In the genomic region with DNA sequence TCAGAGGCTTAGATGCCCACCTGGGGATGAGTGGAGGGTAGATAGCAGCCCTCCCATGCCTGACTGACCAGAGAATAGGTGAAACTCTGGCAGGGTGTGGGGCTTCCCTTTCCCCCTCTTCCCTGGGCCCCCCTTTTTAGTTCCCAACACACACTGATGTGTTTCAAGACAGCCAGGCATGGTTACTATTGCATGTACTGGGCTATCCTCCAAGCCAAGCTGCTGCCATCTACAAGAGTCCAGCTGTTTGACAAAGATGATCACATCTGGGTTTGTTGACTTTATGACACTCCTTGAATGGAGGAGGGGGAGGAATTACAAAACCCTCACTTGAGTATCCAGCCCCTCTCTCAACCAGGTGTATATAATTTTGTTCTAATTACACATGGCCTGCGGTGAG, we compare ENCODE assay signal across 25 mouse cellular contexts. TPM values are rescaled to one million over a fixed set of nuclear protein-coding genes. Genes with fewer than 3 reads are reported as not detected.
DNase-seq lines count a peak whose midpoint lies in the region; ATAC-seq and TF ChIP-seq lines count a peak whose summit lies in the region.
"Had no signal": no experiment of that assay in that cellular context is flagged by ENCODE, and none has a peak within 500 bp of the region (broad histone marks: within the 10 kb centered on the region; RNA-seq: fewer than 3 reads in every experiment).

No protein-coding gene starts in this region.

- no peaks in the 10 kb centered on the region for H3K36me3 ChIP-seq in lung, embryonic 14.5 days (ENCODE audit: insufficient read depth)
- no peaks in the 10 kb centered on the region for H3K36me3 ChIP-seq in lung, embryonic 16.5 days (ENCODE audit: control insufficient read depth, insufficient read depth, low read length)
- H3K36me3 ChIP-seq: embryonic facial prominence, embryonic 10.5 days; embryonic facial prominence, embryonic 12.5 days; forebrain, embryonic 15.5 days; G1E had no signal

- ATAC-seq in lung, embryonic 14.5 days (ENCODE audit: insufficient read depth): peak; percentile 33; the same call in 1 of the 2 replicates
- peak; percentile 66 for ATAC-seq in lung, embryonic 16.5 days (ENCODE audit: low read depth)
- ATAC-seq: activated CD4-positive, CD25-positive, alpha-beta regulatory T cell, adult 4 months; CD4-positive, CD25-positive, alpha-beta regulatory T cell, adult 4 months; forebrain, embryonic 13.5 days; forebrain, embryonic 15.5 days; Patski had no signal

- H3K4me1 ChIP-seq in lung, embryonic 14.5 days (ENCODE audit: insufficient read depth): peaks cover 11% of the 10 kb centered on the region
- H3K4me1 ChIP-seq in lung, embryonic 16.5 days (replicated peaks; ENCODE audit: control insufficient read depth, insufficient read depth, low read length): peaks cover 17% of the 10 kb centered on the region

- no peak for TF ChIP-seq CTCF in lung, embryonic 14.5 days (IDR thresholded peaks at IDR 0.05; ENCODE audit: low read depth)

- no peaks in the 10 kb centered on the region for H3K27me3 ChIP-seq in lung, embryonic 14.5 days (ENCODE audit: insufficient read depth, low read length)
- no peaks in the 10 kb centered on the region for H3K27me3 ChIP-seq in lung, embryonic 16.5 days (ENCODE audit: control insufficient read depth, insufficient read depth, low read depth, low read length)
- H3K27me3 ChIP-seq: CH12.LX; embryonic facial prominence, embryonic 12.5 days; forebrain, embryonic 13.5 days; forebrain, embryonic 15.5 days; Patski had no signal

- H3K9me3 ChIP-seq in lung, embryonic 14.5 days (ENCODE audit: low read depth, low read length): no peaks in the 10 kb centered on the region
- H3K9me3 ChIP-seq in lung, embryonic 16.5 days (ENCODE audit: control insufficient read depth, low read length): no peaks in the 10 kb centered on the region
- H3K9me3 ChIP-seq: embryonic facial prominence, embryonic 10.5 days; embryonic facial prominence, embryonic 12.5 days; forebrain, embryonic 13.5 days; forebrain, embryonic 15.5 days; G1E had no signal

- no peak overlapping the region for H3K9ac ChIP-seq in lung, embryonic 14.5 days
- H3K9ac ChIP-seq in lung, embryonic 16.5 days (ENCODE audit: low read length): no peak overlapping the region
- H3K9ac ChIP-seq: embryonic facial prominence, embryonic 12.5 days; forebrain, embryonic 13.5 days; forebrain, embryonic 15.5 days had no signal

- peak; percentile 74 for DNase-seq in lung, embryonic 14.5 days
- DNase-seq in lung, postnatal 14 days: no peak
- DNase-seq in lung, postnatal 25 days (ENCODE audit: low spot score): no peak
- peak; percentile 58 for DNase-seq in lung, postnatal 10 days
- no peak for DNase-seq in cerebellum, postnatal 10 days
- no peak for DNase-seq in heart, adult 11 months
- DNase-seq: adrenal gland, adult 2 months; adrenal gland, postnatal 10 days; adrenal gland, postnatal 25 days; B cell, adult 2 months; cerebellum, adult 11 months; cerebellum, adult 18-20 months; cerebellum, adult 8-10 months; cerebellum, adult 9-11 months; cerebellum, postnatal 25 days had no signal

- no peak overlapping the region for H3K27ac ChIP-seq in lung, embryonic 14.5 days (ENCODE audit: low read depth)
- H3K27ac ChIP-seq in lung, embryonic 16.5 days (ENCODE audit: low read length): no peak overlapping the region
- H3K27ac ChIP-seq: embryonic facial prominence, embryonic 10.5 days; embryonic facial prominence, embryonic 12.5 days; forebrain, embryonic 13.5 days; forebrain, embryonic 15.5 days had no signal

- WGBS in lung, embryonic 14.5 days: 84% methylated on average over 1 of the region's 1 CpGs
- WGBS in lung, embryonic 16.5 days: 84% methylated on average over 1 of the region's 1 CpGs

- no peak overlapping the region for H3K4me3 ChIP-seq in lung, embryonic 14.5 days (ENCODE audit: low read depth, low read length)
- no peak overlapping the region for H3K4me3 ChIP-seq in lung, embryonic 16.5 days (ENCODE audit: low read length)
- H3K4me3 ChIP-seq: embryonic facial prominence, embryonic 10.5 days; embryonic facial prominence, embryonic 12.5 days; forebrain, embryonic 13.5 days; forebrain, embryonic 15.5 days had no signal

- H3K4me2 ChIP-seq in lung, embryonic 14.5 days: no peak overlapping the region
- no peak overlapping the region for H3K4me2 ChIP-seq in lung, embryonic 16.5 days (ENCODE audit: low read depth, low read length)
- H3K4me2 ChIP-seq: embryonic facial prominence, embryonic 12.5 days; forebrain, embryonic 13.5 days; forebrain, embryonic 15.5 days had no signal

RNA-seq across cellular contexts. Expression of a gene that starts 44.8 kb away (rescaled TPM):
- 29.2 and 29.6 TPM in 2 replicates for polyA plus RNA-seq in lung, embryonic 14.5 days (2014; fragmentation: Nextera tagmentation; extraction: Ambion mirVana)
- polyA plus RNA-seq in lung, embryonic 16.5 days (2015; fragmentation: Nextera tagmentation; extraction: Ambion mirVana): 21.4 and 24.2 TPM in 2 replicates

RNA-seq across cellular contexts. Expression of a gene that starts 47.5 kb away (rescaled TPM):
- 20.3 and 21.2 TPM in 2 replicates for polyA plus RNA-seq in lung, embryonic 14.5 days (2014; fragmentation: Nextera tagmentation; extraction: Ambion mirVana)
- 15.0 and 15.5 TPM in 2 replicates for polyA plus RNA-seq in lung, embryonic 16.5 days (2015; fragmentation: Nextera tagmentation; extraction: Ambion mirVana)

Comparison
In these comparisons a context has a peak if more than half of its experiments do, and no peak if none do; other contexts are left out.
1. DNase-seq: peak in lung, embryonic 14.5 days (single experiment) and lung, postnatal 10 days (single experiment); none in lung, postnatal 14 days (single experiment), lung, postnatal 25 days (single experiment), cerebellum, postnatal 10 days (0 of 2) and heart, adult 11 months (single experiment).